Mouse (Mus musculus) kidney, embryonic 14.5 days (tissue): Measurements from ENCODE around the gene Tsga10ip. TPM values are rescaled to one million over a fixed set of nuclear protein-coding genes. Genes with fewer than 3 reads are reported as not detected.

Source experiments
- ATAC-seq: fragments of 200-750 bp; cut with Nextera tagmentation; 2 replicates; pipeline ENCODE4 v1.8.0; 2017; ENCODE audit warnings: moderate number of reproducible peaks, mild to moderate bottlenecking, moderate TSS enrichment, moderate library complexity; ENCODE audit not compliant: low FRiP score, low TSS enrichment
- H3K27ac ChIP-seq: fragments of 300-500 bp; sonication (generic); 2 replicates; pipeline ENCODE4 v1.5.1; 2014; ENCODE audit warnings: low read depth, mild to moderate bottlenecking, low read length, moderate library complexity, mixed read lengths
- H3K27me3 ChIP-seq: fragments of 300-500 bp; sonication (generic); 2 replicates; pipeline ENCODE4 v1.6.1; 2014; ENCODE audit warnings: mild to moderate bottlenecking, low read length; ENCODE audit not compliant: control insufficient read depth, insufficient read depth
- H3K36me3 ChIP-seq: fragments of 300-500 bp; sonication (generic); 2 replicates; pipeline ENCODE4 v1.6.1; 2014; ENCODE audit warnings: low read length, mixed read lengths; ENCODE audit not compliant: control insufficient read depth, insufficient read depth
- H3K4me1 ChIP-seq: fragments of 300-500 bp; sonication (generic); 2 replicates; pipeline ENCODE4 v1.6.1; 2014; ENCODE audit warnings: low read length, mixed read lengths; ENCODE audit not compliant: control insufficient read depth, insufficient read depth
- H3K4me2 ChIP-seq: fragments of 300-500 bp; sonication (generic); replicated peaks from 2 replicates; pipeline ENCODE4 v1.6.1; 2014; ENCODE audit warnings: low read depth, mild to moderate bottlenecking, low read length
- H3K4me3 ChIP-seq: fragments of 300-500 bp; sonication (generic); 2 replicates; pipeline ENCODE4 v1.5.1; 2014; ENCODE audit warnings: mild to moderate bottlenecking, low read length
- H3K9ac ChIP-seq: fragments of 300-500 bp; sonication (generic); 2 replicates; pipeline ENCODE4 v1.6.1; 2014; ENCODE audit warnings: low read depth, mild to moderate bottlenecking, low read length, moderate library complexity
- H3K9me3 ChIP-seq: fragments of 300-500 bp; sonication (generic); 2 replicates; pipeline ENCODE4 v1.6.1; 2016; ENCODE audit warnings: low read length; ENCODE audit not compliant: control insufficient read depth
- WGBS: fragments of 180-500 bp; shearing (Covaris S2); extraction: QIAGEN DNeasy Blood & Tissue Kit; methylation state at CpG from one replicate; pipeline ENCODE4 v1.1.7; 2014; 5-methylcytosine and 5-hydroxymethylcytosine counted together
- polyA plus RNA-seq: library from polyadenylated mRNA; unstranded; fragments of >200 nt; fragmentation: Nextera tagmentation; extraction: Ambion mirVana; gene quantifications from 2 replicates; pipeline ENCODE4 v1.2.1, GENCODE M21; 2014

Gene Tsga10ip
- polyA plus RNA-seq, 1 experiment from 2014 or later: 0.35 TPM

DNA sequence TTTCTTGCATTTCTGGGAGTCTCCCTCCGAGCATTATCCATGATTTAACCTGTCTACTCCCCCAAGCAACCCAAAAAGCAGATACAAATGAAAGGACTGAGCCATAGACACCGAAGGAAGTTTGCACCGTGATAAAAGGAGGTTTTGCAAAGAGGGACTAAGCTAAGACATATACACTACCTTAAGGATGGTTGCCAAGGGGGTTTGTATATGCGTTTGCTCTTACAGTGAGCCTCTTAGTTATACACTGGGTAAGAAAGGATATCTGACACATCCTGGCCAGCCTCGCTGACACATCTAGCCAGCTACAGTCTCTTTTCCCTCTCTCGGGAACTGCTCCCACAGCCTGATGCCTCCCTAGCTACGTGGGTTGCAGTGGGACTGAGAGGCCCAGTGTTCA lies 31.6 kb upstream of the Tsga10ip start:
- no peaks in the 10 kb centered on the region for H3K9me3 ChIP-seq
- H3K9ac ChIP-seq: no peak overlapping the region; the same call in 1 of the 2 replicates
- H3K4me3 ChIP-seq: no peak overlapping the region
- ATAC-seq: no peak
- H3K4me1 ChIP-seq: peaks cover 18% of the 10 kb centered on the region
- H3K27me3 ChIP-seq: no peaks in the 10 kb centered on the region
- no peak overlapping the region for H3K27ac ChIP-seq
- no peaks in the 10 kb centered on the region for H3K36me3 ChIP-seq
- peak overlapping the region; percentile 60; the same call in 1 of the 2 replicates for H3K4me2 ChIP-seq
- WGBS: 65% methylated on average over 7 of the region's 7 CpGs

DNA sequence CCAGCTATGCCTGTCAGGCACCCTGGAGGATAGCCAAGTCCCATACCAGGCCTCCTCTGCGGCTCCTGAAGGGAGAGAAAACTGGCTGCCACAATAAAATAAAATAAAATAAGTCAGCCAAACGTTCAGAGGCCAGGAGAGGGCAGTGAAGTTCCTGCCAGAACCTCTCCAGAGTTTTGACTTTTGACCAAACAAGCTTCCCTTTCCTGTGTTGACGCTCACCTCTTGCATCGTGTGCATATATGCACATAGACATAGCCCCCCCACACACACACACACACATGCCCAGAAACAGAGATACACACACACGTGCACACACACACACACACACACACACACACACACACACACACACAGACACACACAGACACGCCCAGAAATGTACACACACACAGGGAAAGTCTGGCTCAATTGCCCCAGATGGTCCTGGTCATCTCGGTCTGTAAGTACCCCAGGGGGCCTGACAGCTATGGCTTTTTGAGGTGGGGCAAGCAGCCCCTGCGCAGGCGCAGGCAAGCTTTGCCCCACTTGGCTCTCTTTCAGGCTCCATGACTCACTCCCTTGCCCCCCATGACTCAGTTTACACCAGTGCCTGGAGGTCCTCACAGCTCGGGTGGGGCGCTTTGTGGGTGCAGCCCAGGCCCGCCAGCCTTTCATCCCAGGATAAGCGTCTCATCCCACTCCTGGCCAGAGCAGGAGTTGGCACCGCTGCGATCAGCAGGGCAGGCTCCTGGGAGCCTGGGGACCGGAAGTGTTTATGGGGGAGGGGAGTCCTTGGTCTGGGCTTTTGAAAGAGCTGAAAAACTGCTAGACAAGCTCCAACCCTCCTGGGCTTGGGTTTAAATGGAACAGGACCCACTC lies 30.9 kb upstream of the Tsga10ip start:
- Histone ChIP-seq H3K4me2 (peak overlapping the region; percentile 60), H3K9ac (peak overlapping the region; percentile 46), H3K4me3 (peak overlapping the region; percentile 26), H3K27me3 (no peaks in the 10 kb centered on the region), H3K36me3 (no peaks in the 10 kb centered on the region), H3K9me3 (no peaks in the 10 kb centered on the region), H3K4me1 (peaks cover 18% of the 10 kb centered on the region), H3K27ac (peak overlapping the region; percentile 61)
- 9% methylated on average over 16 of the region's 16 CpGs for WGBS
- peak; percentile 75 for ATAC-seq

DNA sequence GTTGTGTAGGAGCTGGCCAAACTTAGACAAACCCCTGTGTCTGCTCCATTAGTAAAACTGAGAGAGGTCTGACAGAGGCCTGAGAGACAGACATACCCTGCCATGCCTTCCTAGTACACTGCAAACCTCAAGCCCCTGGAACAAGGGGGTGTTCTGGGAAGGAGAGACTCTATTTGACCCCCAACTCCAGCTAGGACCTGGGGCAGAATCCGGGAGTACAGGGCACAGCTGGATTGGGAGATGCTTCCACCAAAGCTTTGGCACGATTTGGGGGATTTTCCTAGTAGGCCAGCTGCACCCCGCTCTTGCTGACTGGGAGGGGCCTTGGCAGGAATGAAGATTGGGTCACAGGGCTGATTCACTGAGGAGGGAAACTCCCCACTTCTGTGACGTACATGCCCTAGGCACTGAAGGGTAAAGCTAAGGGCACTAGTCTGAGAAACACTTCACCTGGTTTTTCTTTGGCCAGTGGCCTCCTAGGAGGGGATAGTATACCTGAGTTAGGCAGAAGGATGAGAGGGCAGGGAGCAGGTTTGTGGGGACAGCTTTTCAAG lies 29.7 kb upstream of the Tsga10ip start:
- H3K4me2 ChIP-seq: no peak overlapping the region
- H3K9me3 ChIP-seq: no peaks in the 10 kb centered on the region
- no peak overlapping the region for H3K9ac ChIP-seq
- no peak overlapping the region for H3K4me3 ChIP-seq
- H3K27me3 ChIP-seq: no peaks in the 10 kb centered on the region
- 76% methylated on average over 4 of the region's 4 CpGs for WGBS
- peaks cover 18% of the 10 kb centered on the region for H3K4me1 ChIP-seq
- H3K27ac ChIP-seq: no peak overlapping the region
- peaks cover 3% of the 10 kb centered on the region for H3K36me3 ChIP-seq
- no peak for ATAC-seq

- no peaks in the 10 kb centered on the region for H3K9me3 ChIP-seq
- H3K27ac ChIP-seq: no peak overlapping the region
- WGBS: 100% methylated on average over 1 of the region's 1 CpGs
- no peak overlapping the region for H3K4me2 ChIP-seq
- H3K27me3 ChIP-seq: no peaks in the 10 kb centered on the region
- H3K4me1 ChIP-seq: peaks cover 30% of the 10 kb centered on the region
- no peak for ATAC-seq
- H3K36me3 ChIP-seq: peaks cover 15% of the 10 kb centered on the region
- no peak overlapping the region for H3K9ac ChIP-seq
- no peak overlapping the region for H3K4me3 ChIP-seq
Observed at GRCm38 (mm10) chr19:5430408-5430807, 28.1 kb upstream of the Tsga10ip start.

- WGBS: 82% methylated on average over 8 of the region's 8 CpGs
- Histone ChIP-seq H3K9ac (no peak overlapping the region), H3K4me1 (peaks cover 30% of the 10 kb centered on the region), H3K4me2 (no peak overlapping the region), H3K9me3 (no peaks in the 10 kb centered on the region), H3K36me3 (peaks cover 15% of the 10 kb centered on the region), H3K27me3 (no peaks in the 10 kb centered on the region), H3K4me3 (no peak overlapping the region), H3K27ac (no peak overlapping the region)
- ATAC-seq: no peak
Observed at GRCm38 (mm10) chr19:5429806-5430205, 27.5 kb upstream of the Tsga10ip start.

- 88% methylated on average over 4 of the region's 4 CpGs for WGBS
- H3K36me3 ChIP-seq: peaks cover 15% of the 10 kb centered on the region
- H3K9ac ChIP-seq: no peak overlapping the region
- no peaks in the 10 kb centered on the region for H3K9me3 ChIP-seq
- H3K4me2 ChIP-seq: no peak overlapping the region
- no peak overlapping the region for H3K4me3 ChIP-seq
- no peaks in the 10 kb centered on the region for H3K27me3 ChIP-seq
- H3K4me1 ChIP-seq: peaks cover 30% of the 10 kb centered on the region
- H3K27ac ChIP-seq: no peak overlapping the region
- no peak for ATAC-seq
Observed at GRCm38 (mm10) chr19:5429219-5429618, 26.9 kb upstream of the Tsga10ip start.

DNA sequence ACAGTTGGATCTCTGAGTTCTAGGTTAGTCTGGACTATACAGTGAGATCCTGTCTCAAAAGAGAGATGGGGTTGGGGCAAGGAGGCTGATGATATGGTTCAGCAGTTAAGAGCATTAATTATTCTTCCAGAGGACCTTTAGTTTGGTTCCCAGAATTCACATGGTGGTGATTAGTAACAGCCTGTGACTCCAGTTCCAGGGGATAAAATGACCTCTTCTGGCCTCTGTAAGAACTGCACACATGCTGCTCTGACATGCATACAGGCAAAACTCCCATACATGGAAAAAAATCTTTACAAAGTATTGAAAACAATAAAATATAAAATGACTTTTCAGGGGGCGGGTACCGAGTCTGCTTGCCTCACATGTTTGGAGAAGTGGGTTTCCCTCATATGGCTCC lies 25.8 kb upstream of the Tsga10ip start:
- no peak for ATAC-seq
- Histone ChIP-seq H3K4me1 (peaks cover 28% of the 10 kb centered on the region), H3K27me3 (no peaks in the 10 kb centered on the region), H3K4me3 (no peak overlapping the region), H3K9me3 (no peaks in the 10 kb centered on the region), H3K27ac (no peak overlapping the region), H3K9ac (no peak overlapping the region), H3K4me2 (no peak overlapping the region), H3K36me3 (peaks cover 15% of the 10 kb centered on the region)
- 85% methylated on average over 2 of the region's 2 CpGs for WGBS

GRCm38 (mm10) chr19:5426640-5427290 lies 24.4 kb upstream of the Tsga10ip start:
- no peak for ATAC-seq
- WGBS: 91% methylated on average over 13 of the region's 13 CpGs

More at GRCm38 (mm10) chr19:5426640-5427290, 24.4 kb upstream of the Tsga10ip start:
- Histone ChIP-seq H3K4me3 (peak overlapping the region; percentile 93; the same call in 1 of the 2 replicates), H3K9me3 (no peaks in the 10 kb centered on the region), H3K4me1 (peaks cover 25% of the 10 kb centered on the region), H3K36me3 (peaks cover 26% of the 10 kb centered on the region), H3K4me2 (peak overlapping the region; percentile 50), H3K27me3 (no peaks in the 10 kb centered on the region), H3K27ac (no peak overlapping the region), H3K9ac (peak overlapping the region; percentile 13; the same call in 1 of the 2 replicates)
